Mouse (Mus musculus): ENCODE results near the gene Tgfbr3l.
"Not testable (repeated sequence)": the region's sequence is repeated elsewhere in the genome, so short reads cannot be mapped to it uniquely, and the experiment has no call there.

Tgfbr3l gene

DNA sequence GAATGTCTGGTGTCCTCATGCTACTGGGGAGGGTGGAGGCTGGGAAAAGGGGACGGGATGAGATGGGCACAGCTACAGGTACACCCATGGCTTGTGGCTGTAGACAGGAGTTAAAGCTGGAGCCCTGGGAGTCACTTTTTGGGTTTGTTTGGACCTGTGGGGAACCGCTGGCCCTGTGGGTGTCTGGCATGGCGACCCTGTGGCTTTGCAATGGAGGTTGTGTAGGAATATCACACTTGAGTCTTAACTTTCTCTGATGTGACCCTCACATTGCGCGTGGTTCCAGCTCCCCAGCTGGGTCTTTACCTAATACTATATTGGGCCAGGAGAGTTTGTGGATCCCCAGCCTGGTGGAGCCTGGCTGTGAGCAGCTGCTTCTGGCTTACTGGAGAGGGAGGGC is 3.0 kb upstream of the Tgfbr3l start:
- Histone ChIP-seq H3K4me1 (replicated peaks; ENCODE audit: low read depth, low read length) (peaks cover 61% of the 10 kb centered on the region), H3K9me3 (ENCODE audit: low read length) (no peaks in the 10 kb centered on the region), H3K4me3 (replicated peaks; ENCODE audit: low read length) (no peak overlapping the region), H3K27me3 (ENCODE audit: insufficient read depth, low read length) (peaks cover 10% of the 10 kb centered on the region), H3K36me3 (ENCODE audit: insufficient read depth, low read length) (peaks cover 79% of the 10 kb centered on the region)
- no peak for TF ChIP-seq POU5F1 (IDR thresholded peaks at IDR 0.05; ENCODE audit: borderline replicate concordance, low read length)
- TF ChIP-seq NANOG (IDR thresholded peaks at IDR 0.05; ENCODE audit: borderline replicate concordance, low read length), result no peak
- no peak for TF ChIP-seq CTCF (conservative IDR thresholded peaks at IDR 0.05; ENCODE audit: low read length)

DNA sequence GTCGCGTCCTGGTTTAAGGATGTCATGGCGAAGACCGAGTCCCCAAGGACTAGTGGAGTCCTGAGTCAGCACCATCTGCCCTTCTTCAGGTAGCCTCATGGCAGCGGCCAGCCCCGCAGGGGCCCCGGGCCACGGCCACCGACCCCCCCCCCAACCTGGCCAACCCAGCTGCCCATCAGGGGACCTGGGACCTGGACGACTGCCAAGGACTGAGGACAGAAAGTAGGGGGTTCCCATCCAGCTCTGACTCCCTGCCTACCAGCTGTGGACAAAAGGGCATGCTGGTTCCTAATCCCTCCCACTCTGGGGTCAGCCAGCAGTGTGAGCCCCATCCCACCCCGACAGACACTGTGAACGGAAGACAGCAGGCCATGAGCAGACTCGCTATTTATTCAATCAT is 2.3 kb upstream of the Tgfbr3l start:
- no peak for TF ChIP-seq CTCF (conservative IDR thresholded peaks at IDR 0.05; ENCODE audit: low read length)
- TF ChIP-seq POU5F1 (IDR thresholded peaks at IDR 0.05; ENCODE audit: borderline replicate concordance, low read length), result no peak
- TF ChIP-seq NANOG (IDR thresholded peaks at IDR 0.05; ENCODE audit: borderline replicate concordance, low read length), result no peak
- H3K36me3 ChIP-seq (ENCODE audit: insufficient read depth, low read length), result peaks cover 72% of the 10 kb centered on the region
- peaks cover 13% of the 10 kb centered on the region for H3K27me3 ChIP-seq (ENCODE audit: insufficient read depth, low read length)

DNA sequence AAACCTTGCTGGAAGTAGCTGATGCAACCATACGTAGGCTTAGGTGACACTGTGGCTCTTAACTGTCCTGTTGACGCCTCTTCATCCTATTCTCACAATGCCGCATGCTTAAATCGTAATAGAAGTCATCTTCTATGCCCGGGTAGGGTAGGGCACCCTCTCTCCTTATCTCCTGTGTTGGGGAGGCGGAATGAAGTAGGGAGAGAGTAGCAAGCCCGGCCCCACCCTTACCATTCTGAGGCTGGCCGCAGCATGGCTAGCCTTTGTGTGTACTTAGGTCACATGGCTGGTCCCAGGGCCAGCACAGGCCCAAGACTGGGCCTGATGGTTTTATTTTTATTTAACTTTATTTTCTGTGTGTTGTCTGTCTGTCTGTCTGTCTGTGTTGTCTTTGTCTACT is 773 bp upstream of the Tgfbr3l start:
- Histone ChIP-seq H3K36me3 (ENCODE audit: insufficient read depth, low read length) (peaks cover 57% of the 10 kb centered on the region), H3K4me3 (replicated peaks; ENCODE audit: low read length) (no peak overlapping the region), H3K4me1 (replicated peaks; ENCODE audit: low read depth, low read length) (peaks cover 72% of the 10 kb centered on the region), H3K27me3 (ENCODE audit: insufficient read depth, low read length) (peaks cover 13% of the 10 kb centered on the region), H3K9me3 (ENCODE audit: low read length) (no peaks in the 10 kb centered on the region)
- TF ChIP-seq NANOG (IDR thresholded peaks at IDR 0.05; ENCODE audit: borderline replicate concordance, low read length), result no peak
- no peak for TF ChIP-seq CTCF (conservative IDR thresholded peaks at IDR 0.05; ENCODE audit: low read length)
- TF ChIP-seq POU5F1 (IDR thresholded peaks at IDR 0.05; ENCODE audit: borderline replicate concordance, low read length), result no peak

More for the DNA sequence above, 2.3 kb upstream of the Tgfbr3l start:
- Histone ChIP-seq H3K9me3 (ENCODE audit: low read length) (no peaks in the 10 kb centered on the region), H3K4me3 (replicated peaks; ENCODE audit: low read length) (no peak overlapping the region), H3K4me1 (replicated peaks; ENCODE audit: low read depth, low read length) (peaks cover 61% of the 10 kb centered on the region)

DNA sequence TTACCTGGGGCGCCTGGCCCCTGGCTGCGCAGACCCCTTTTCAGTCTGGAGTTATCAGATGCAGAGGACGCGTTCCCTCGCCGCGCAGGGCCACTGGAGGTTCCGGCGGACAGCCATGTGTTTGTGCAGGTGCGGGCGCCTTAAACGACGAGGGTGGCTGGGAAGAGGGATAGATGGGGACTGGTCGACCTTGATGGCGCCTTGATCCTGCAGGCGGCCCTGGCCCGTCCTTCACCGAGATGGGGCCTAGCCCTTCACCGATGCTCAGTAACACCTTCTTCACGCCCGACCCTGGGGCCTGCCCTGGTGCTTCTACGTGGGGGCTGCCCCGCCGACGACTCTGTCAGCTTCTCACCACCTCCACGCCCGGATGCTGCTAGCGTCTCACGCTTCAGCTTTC is 1.2 kb downstream of the Tgfbr3l start:
- Histone ChIP-seq H3K36me3 (ENCODE audit: insufficient read depth, low read length) (peaks cover 38% of the 10 kb centered on the region), H3K4me1 (replicated peaks; ENCODE audit: low read depth, low read length) (peaks cover 74% of the 10 kb centered on the region), H3K4me3 (replicated peaks; ENCODE audit: low read length) (peak overlapping the region; percentile 71), H3K9me3 (ENCODE audit: low read length) (no peaks in the 10 kb centered on the region), H3K27me3 (ENCODE audit: insufficient read depth, low read length) (peaks cover 13% of the 10 kb centered on the region)
- TF ChIP-seq NANOG (IDR thresholded peaks at IDR 0.05; ENCODE audit: borderline replicate concordance, low read length) (no peak), POU5F1 (IDR thresholded peaks at IDR 0.05; ENCODE audit: borderline replicate concordance, low read length) (no peak), CTCF (conservative IDR thresholded peaks at IDR 0.05; ENCODE audit: low read length) (no peak)

DNA sequence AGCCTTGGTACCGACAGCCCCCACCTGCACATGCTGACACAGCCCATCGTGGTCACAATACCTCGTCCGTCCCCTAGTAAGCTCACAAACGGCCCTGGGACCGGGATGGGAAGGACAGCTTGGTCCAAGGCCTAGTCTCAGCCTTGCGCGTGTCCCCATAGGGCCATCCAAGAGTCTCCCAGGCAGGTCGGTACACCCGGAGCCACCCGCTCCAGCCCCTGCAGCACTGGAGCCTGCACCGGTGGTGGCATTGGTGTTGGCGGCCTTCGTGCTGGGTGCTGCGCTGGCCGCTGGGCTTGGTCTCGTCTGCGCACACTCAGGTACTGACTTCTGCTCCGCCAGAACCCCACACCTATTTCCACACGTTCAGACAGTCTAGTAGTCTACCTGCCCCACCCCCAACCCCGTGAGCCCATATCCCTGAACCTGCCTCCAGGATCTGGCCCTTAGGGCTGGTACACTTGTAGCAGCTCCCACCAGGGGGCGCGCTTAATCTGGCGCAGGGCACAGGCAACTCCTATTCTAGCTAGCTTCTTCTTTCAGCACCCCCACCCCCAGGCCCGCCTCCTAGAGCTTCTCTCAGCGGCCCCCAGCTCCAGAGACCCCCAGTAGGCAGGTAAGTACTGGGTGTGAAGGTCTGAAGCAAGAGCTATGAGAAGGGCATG is 2.4 kb downstream of the Tgfbr3l start:
- Histone ChIP-seq H3K36me3 (ENCODE audit: insufficient read depth, low read length) (peaks cover 38% of the 10 kb centered on the region), H3K9me3 (ENCODE audit: low read length) (no peaks in the 10 kb centered on the region), H3K27me3 (ENCODE audit: insufficient read depth, low read length) (peaks cover 13% of the 10 kb centered on the region), H3K4me3 (replicated peaks; ENCODE audit: low read length) (peak overlapping the region; percentile 71), H3K4me1 (replicated peaks; ENCODE audit: low read depth, low read length) (peaks cover 76% of the 10 kb centered on the region)
- TF ChIP-seq POU5F1 (IDR thresholded peaks at IDR 0.05; ENCODE audit: borderline replicate concordance, low read length), result no peak
- TF ChIP-seq CTCF (conservative IDR thresholded peaks at IDR 0.05; ENCODE audit: low read length), result peak; percentile 27
- TF ChIP-seq NANOG (IDR thresholded peaks at IDR 0.05; ENCODE audit: borderline replicate concordance, low read length), result no peak

DNA sequence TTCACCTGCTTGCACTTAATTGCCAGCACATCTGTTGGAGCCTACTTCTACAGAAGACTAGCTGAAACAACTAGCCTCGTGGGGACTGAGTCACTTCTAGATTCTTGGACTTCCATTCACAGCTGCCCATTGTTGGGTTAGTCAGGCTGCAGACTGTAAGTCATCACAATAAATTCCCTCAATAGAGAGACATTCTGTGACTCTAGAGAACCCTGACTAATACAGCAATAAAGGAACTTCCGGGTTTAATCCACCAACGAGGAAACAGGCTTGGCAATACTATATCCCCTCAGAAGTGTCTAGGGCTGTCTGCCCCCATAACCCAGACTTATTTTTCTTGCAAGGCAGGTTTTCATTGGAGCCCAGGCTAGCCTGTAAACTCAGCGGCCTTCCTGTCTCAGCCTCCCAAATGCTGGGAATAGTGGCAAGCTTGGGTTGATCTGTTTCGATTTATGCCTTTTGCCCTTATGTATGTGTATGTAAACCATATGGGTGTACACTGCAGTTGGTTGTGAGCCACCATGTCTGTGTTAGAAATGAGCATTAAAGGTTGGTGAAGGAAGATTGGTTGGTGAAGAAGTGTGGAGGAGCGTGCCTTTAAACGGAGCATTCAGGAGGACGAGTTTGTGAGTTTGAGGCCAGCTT is 4.2 kb downstream of the Tgfbr3l start:
- Histone ChIP-seq H3K27me3 (ENCODE audit: insufficient read depth, low read length) (peaks cover 13% of the 10 kb centered on the region), H3K4me1 (replicated peaks; ENCODE audit: low read depth, low read length) (peaks cover 70% of the 10 kb centered on the region), H3K9me3 (ENCODE audit: low read length) (no peaks in the 10 kb centered on the region), H3K4me3 (replicated peaks; ENCODE audit: low read length) (peak overlapping the region; percentile 86), H3K36me3 (ENCODE audit: insufficient read depth, low read length) (peaks cover 40% of the 10 kb centered on the region)
- TF ChIP-seq POU5F1 (IDR thresholded peaks at IDR 0.05; ENCODE audit: borderline replicate concordance, low read length), result no peak
- TF ChIP-seq NANOG (IDR thresholded peaks at IDR 0.05; ENCODE audit: borderline replicate concordance, low read length), result no peak
- TF ChIP-seq CTCF (conservative IDR thresholded peaks at IDR 0.05; ENCODE audit: low read length), result no peak

DNA sequence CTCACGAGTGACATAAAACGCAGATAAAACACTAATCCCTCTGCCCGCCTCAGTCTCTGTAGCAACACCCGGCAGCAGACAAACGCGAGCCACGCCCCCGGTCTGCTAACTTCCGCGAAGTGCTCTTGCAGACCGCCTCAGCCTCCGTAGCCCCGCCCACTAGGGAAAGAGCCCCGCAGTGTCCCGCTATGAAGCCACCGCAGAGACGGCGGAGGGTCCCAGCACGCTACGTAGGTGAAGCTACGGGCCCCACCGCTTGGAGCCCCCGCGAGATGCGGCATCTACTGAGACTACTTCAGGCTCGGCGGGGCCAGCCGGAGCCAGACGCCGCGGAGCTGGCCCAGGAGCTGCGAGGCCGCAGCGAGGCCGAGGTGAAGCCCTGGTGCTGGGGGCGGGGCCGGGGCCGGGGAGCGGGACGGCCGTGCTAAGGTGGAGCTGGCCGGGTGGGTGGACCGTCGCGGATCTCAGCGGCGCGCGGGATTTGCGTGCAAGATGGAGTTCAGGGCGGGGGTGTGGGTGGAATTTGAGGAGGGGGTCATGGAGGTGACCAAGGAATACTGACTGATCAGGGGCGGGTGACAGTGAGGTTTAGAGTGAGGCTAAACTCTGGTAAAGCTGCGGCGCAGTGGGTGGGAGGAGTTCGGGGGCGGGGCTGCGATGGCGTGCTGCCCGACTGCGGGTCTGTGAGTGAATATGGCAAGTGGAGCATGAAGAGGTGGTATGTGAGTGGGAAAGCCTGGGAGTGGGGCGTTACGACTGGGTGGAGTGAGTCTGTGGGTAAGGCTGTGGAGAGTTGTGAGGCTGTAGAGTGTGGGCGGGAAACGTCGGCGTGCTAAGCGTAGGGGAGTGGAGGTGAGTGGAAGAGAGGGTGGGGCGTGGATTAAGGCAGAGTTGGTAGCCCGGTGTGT is 5.2 kb downstream of the Tgfbr3l start, which contains the start of gene Snapc2:
TSS of gene Snapc2 (plus strand) at position 147 of the 908 bp plus-strand sequence.
- Histone ChIP-seq H3K36me3 (ENCODE audit: insufficient read depth, low read length) (peaks cover 45% of the 10 kb centered on the region), H3K9me3 (ENCODE audit: low read length) (no peaks in the 10 kb centered on the region), H3K4me1 (replicated peaks; ENCODE audit: low read depth, low read length) (peaks cover 70% of the 10 kb centered on the region), H3K27me3 (ENCODE audit: insufficient read depth, low read length) (peaks cover 13% of the 10 kb centered on the region), H3K4me3 (replicated peaks; ENCODE audit: low read length) (peak within 1 kb of the TSS; percentile 86)
- TF ChIP-seq NANOG (IDR thresholded peaks at IDR 0.05; ENCODE audit: borderline replicate concordance, low read length) (no peak), CTCF (conservative IDR thresholded peaks at IDR 0.05; ENCODE audit: low read length) (no peak), POU5F1 (IDR thresholded peaks at IDR 0.05; ENCODE audit: borderline replicate concordance, low read length) (no peak)

DNA sequence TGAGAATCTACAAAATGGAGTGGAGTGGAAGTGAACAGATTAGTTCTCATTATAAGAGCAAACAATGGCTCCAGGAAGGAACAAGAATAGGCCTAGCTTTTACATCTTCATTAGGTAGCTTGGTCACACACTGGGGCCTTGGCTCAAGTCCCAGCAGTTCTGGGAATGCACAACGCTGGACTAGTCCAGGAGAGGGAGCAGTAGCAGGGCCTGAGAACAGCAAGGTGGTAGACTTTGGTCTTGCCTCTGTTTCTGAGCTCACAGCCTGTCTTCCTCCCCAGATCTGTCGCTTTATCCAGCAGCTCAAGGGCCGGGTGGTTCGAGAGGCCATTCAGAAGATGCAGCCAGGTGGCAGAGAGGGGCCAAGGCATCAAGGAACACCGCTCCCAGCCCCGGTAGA is 6.0 kb downstream of the Tgfbr3l start:
- no peak for TF ChIP-seq POU5F1 (IDR thresholded peaks at IDR 0.05; ENCODE audit: borderline replicate concordance, low read length)
- no peak for TF ChIP-seq CTCF (conservative IDR thresholded peaks at IDR 0.05; ENCODE audit: low read length)
- no peak for TF ChIP-seq NANOG (IDR thresholded peaks at IDR 0.05; ENCODE audit: borderline replicate concordance, low read length)
- Histone ChIP-seq H3K4me1 (replicated peaks; ENCODE audit: low read depth, low read length) (peaks cover 62% of the 10 kb centered on the region), H3K9me3 (ENCODE audit: low read length) (no peaks in the 10 kb centered on the region), H3K4me3 (replicated peaks; ENCODE audit: low read length) (peak overlapping the region; percentile 86), H3K27me3 (ENCODE audit: insufficient read depth, low read length) (peaks cover 10% of the 10 kb centered on the region), H3K36me3 (ENCODE audit: insufficient read depth, low read length) (peaks cover 38% of the 10 kb centered on the region)

DNA sequence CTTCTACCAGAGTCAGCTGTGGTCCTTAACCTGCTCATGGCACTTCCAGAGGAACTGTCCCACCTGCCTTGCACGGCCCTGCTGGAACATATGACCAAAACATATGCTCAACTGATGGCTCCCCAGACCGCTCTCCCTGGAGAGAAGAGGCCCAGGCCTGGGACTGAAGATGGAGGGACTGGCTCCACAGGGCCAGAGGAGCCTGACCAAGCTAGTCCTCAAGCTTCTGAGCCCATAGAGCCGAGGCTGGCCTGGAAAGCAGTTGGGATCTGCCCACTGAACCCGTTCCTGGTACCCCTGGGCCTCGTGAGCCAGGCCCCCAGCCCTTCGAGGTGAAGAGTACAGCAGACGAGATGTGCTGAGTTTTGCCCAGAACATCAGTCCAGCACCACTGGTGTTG is 7.5 kb downstream of the Tgfbr3l start:
- Histone ChIP-seq H3K36me3 (ENCODE audit: insufficient read depth, low read length) (peaks cover 51% of the 10 kb centered on the region), H3K4me1 (replicated peaks; ENCODE audit: low read depth, low read length) (peaks cover 60% of the 10 kb centered on the region)
- not testable (repeated sequence) for H3K4me3 ChIP-seq (replicated peaks; ENCODE audit: low read length); H3K27me3 ChIP-seq (ENCODE audit: insufficient read depth, low read length); H3K9me3 ChIP-seq (ENCODE audit: low read length)
